Mouse (Mus musculus): ENCODE results near the gene Galnt11.

GRCm38 (mm10) chr5:25243101-25243500 is 21.4 kb downstream of the Galnt11 start:
- no peak for TF ChIP-seq POLR2A (IDR thresholded peaks at IDR 0.05; ENCODE audit: extremely low read depth, insufficient read depth, low read length)
- no peak for TF ChIP-seq CTCF (IDR thresholded peaks at IDR 0.05; ENCODE audit: extremely low read depth, insufficient read depth, low read length)

All from cortical plate, adult 2 months (tissue).